Mouse (Mus musculus): ENCODE measurements around the gene Grap.

Gene Grap

GRCm38 (mm10) chr11:61722077-61722476 is 69.0 kb downstream of the Grap start:
- no peak for DNase-seq (ENCODE audit: low read depth, low spot score)
